Mouse (Mus musculus): ENCODE results near the gene Mup11. TPM values are rescaled to one million over a fixed set of nuclear protein-coding genes. Genes with fewer than 3 reads are reported as not detected.
"Not testable (repeated sequence)": the region's sequence is repeated elsewhere in the genome, so short reads cannot be mapped to it uniquely, and the experiment has no call there.

The Mup11 gene
- polyA plus RNA-seq (2015; fragmentation: Nextera tagmentation; extraction: Ambion mirVana), result not detected in 2 replicates

- not testable (repeated sequence) for ATAC-seq; H3K4me2 ChIP-seq (ENCODE audit: low read length)
Measured at GRCm38 (mm10) chr4:60662311-60662710, at the start of gene Mup11. Gene Mup11, minus strand, starts transcription at chr4:60662411.

More at GRCm38 (mm10) chr4:60662311-60662710, at the start of gene Mup11:
- not testable (repeated sequence) for H3K36me3 ChIP-seq (ENCODE audit: control insufficient read depth, insufficient read depth, low read length); H3K4me3 ChIP-seq (ENCODE audit: low read length); H3K27ac ChIP-seq (ENCODE audit: low read depth, low read length); H3K9ac ChIP-seq (ENCODE audit: low read depth, low read length); H3K27me3 ChIP-seq (replicated peaks; ENCODE audit: control insufficient read depth, insufficient read depth, low read length); H3K4me1 ChIP-seq (ENCODE audit: control insufficient read depth, insufficient read depth, low read depth, low read length); H3K9me3 ChIP-seq (ENCODE audit: control insufficient read depth, low read length)
- WGBS, result 94% methylated on average over 3 of the region's 5 CpGs

Other genes starting within 250 kb of the Mup11 start
- not detected in 2 replicates for gene Mup9, start 240.5 kb downstream of the Mup11 start, polyA plus RNA-seq (2015; fragmentation: Nextera tagmentation; extraction: Ambion mirVana)
- not detected in 2 replicates for gene Mup1, start 160.5 kb downstream of the Mup11 start, polyA plus RNA-seq (2015; fragmentation: Nextera tagmentation; extraction: Ambion mirVana)
- not detected in 2 replicates for gene Mup10, start 80.2 kb downstream of the Mup11 start, polyA plus RNA-seq (2015; fragmentation: Nextera tagmentation; extraction: Ambion mirVana)
- gene Mup12, start 78.9 kb upstream of the Mup11 start, polyA plus RNA-seq (2015; fragmentation: Nextera tagmentation; extraction: Ambion mirVana), result not detected in 2 replicates
- gene Mup22, start 159.1 kb upstream of the Mup11 start, polyA plus RNA-seq (2015; fragmentation: Nextera tagmentation; extraction: Ambion mirVana), result not detected in 2 replicates

Measured in hindbrain, embryonic 16.5 days (tissue).